Mouse (Mus musculus): ENCODE results near the gene Stx7.

The Stx7 gene

GRCm38 (mm10) chr10:24165526-24166055, 16.5 kb downstream of the Stx7 start:
- in situ Hi-C loops (cut with MboI) = no loop called here

GRCm38 (mm10) chr10:24167978-24168583, 19.0 kb downstream of the Stx7 start:
- in situ Hi-C loops (cut with MboI) = no loop called here

GRCm38 (mm10) chr10:24168854-24169253, 19.8 kb downstream of the Stx7 start:
- in situ Hi-C loops (cut with MboI) = no loop called here

- in situ Hi-C loops (cut with MboI) = no loop called here
Observed at GRCm38 (mm10) chr10:24171906-24172459, 22.9 kb downstream of the Stx7 start.

- in situ Hi-C loops (cut with MboI) = no loop called here
Observed at GRCm38 (mm10) chr10:24173210-24174001, 24.3 kb downstream of the Stx7 start.

- in situ Hi-C loops (cut with MboI) = no loop called here
Observed at GRCm38 (mm10) chr10:24190392-24190791, 41.3 kb downstream of the Stx7 start.

GRCm38 (mm10) chr10:24191977-24192376, 42.9 kb downstream of the Stx7 start:
- in situ Hi-C loops (cut with MboI) = no loop called here

- in situ Hi-C loops (cut with MboI) = no loop called here
Observed at GRCm38 (mm10) chr10:24199303-24199702, 50.2 kb downstream of the Stx7 start.

GRCm38 (mm10) chr10:24200099-24200498, 51.0 kb downstream of the Stx7 start:
- in situ Hi-C loops (cut with MboI) = no loop called here

- in situ Hi-C loops (cut with MboI) = no loop called here
Observed at GRCm38 (mm10) chr10:24210075-24210474, 61.0 kb downstream of the Stx7 start.

GRCm38 (mm10) chr10:24213297-24213696, 64.2 kb downstream of the Stx7 start:
- in situ Hi-C loops (cut with MboI) = no loop called here

GRCm38 (mm10) chr10:24217558-24218268, 68.6 kb downstream of the Stx7 start:
- in situ Hi-C loops (cut with MboI) = no loop called here

GRCm38 (mm10) chr10:24220931-24221330, 71.8 kb downstream of the Stx7 start:
- in situ Hi-C loops (cut with MboI) = no loop called here

GRCm38 (mm10) chr10:24222911-24223310, 73.8 kb downstream of the Stx7 start:
- in situ Hi-C loops (cut with MboI) = no loop called here

- in situ Hi-C loops (cut with MboI) = no loop called here
Observed at GRCm38 (mm10) chr10:24223449-24224143, 74.5 kb downstream of the Stx7 start, which contains the start of gene Moxd1. TSS of gene Moxd1 (plus strand) at chr10:24223517.

- in situ Hi-C loops (cut with MboI) = no loop called here
Observed at GRCm38 (mm10) chr10:24224591-24224990, 75.5 kb downstream of the Stx7 start.

GRCm38 (mm10) chr10:24228318-24229183, 79.4 kb downstream of the Stx7 start:
- in situ Hi-C loops (cut with MboI) = no loop called here

GRCm38 (mm10) chr10:24232281-24232680, 83.2 kb downstream of the Stx7 start:
- in situ Hi-C loops (cut with MboI) = no loop called here

- in situ Hi-C loops (cut with MboI) = no loop called here
Observed at GRCm38 (mm10) chr10:24235426-24236283, 86.6 kb downstream of the Stx7 start.

Measured in mature B cell (primary cell).